Mouse (Mus musculus) lung, postnatal 0 days (tissue): ENCODE results near the gene Cmtm2b.

ENCODE experiments used
- CTCF ChIP-seq: IDR thresholded peaks from 2 replicates; pipeline ENCODE4 v1.5.1; 2016; ENCODE audit warnings: antibody characterized with exemption, mild to moderate bottlenecking
- EP300 ChIP-seq: IDR thresholded peaks from 2 replicates; pipeline ENCODE4 v1.6.1; 2016; ENCODE audit warnings: antibody characterized with exemption, mild to moderate bottlenecking, control low read depth

GRCm38 (mm10) chr8:104350047-104350446 lies 28.0 kb downstream of the Cmtm2b start:
- TF ChIP-seq CTCF (no peak), EP300 (no peak)
